Mouse (Mus musculus): ENCODE results near the gene Exosc9.
"Not testable (repeated sequence)": the region's sequence is repeated elsewhere in the genome, so short reads cannot be mapped to it uniquely, and the experiment has no call there.

Gene Exosc9

GRCm38 (mm10) chr3:36557601-36558000 lies 5.2 kb downstream of the Exosc9 start:
- DNase-seq = no peak

- no peak for DNase-seq
Observed at GRCm38 (mm10) chr3:36559606-36560005, 7.2 kb downstream of the Exosc9 start.

GRCm38 (mm10) chr3:36563666-36564065 lies 11.3 kb downstream of the Exosc9 start:
- DNase-seq = no peak

- DNase-seq = no peak
Observed at GRCm38 (mm10) chr3:36569836-36570235, 17.4 kb downstream of the Exosc9 start.

- DNase-seq = no peak
Observed at GRCm38 (mm10) chr3:36571361-36571826, 19.0 kb downstream of the Exosc9 start.

- DNase-seq = peak; percentile 99
Observed at GRCm38 (mm10) chr3:36571827-36572378, 19.5 kb downstream of the Exosc9 start, which contains the start of gene Ccna2. Ccna2 (minus strand) TSS chr3:36572150.

GRCm38 (mm10) chr3:36598811-36599210 lies 46.4 kb downstream of the Exosc9 start:
- DNase-seq = no peak

GRCm38 (mm10) chr3:36599773-36600172 lies 47.4 kb downstream of the Exosc9 start:
- DNase-seq = not testable (repeated sequence)

GRCm38 (mm10) chr3:36605894-36606783 lies 53.7 kb downstream of the Exosc9 start:
- DNase-seq = no peak

GRCm38 (mm10) chr3:36612687-36613086 lies 60.3 kb downstream of the Exosc9 start:
- DNase-seq = no peak

- peak; percentile 97 to 98 for DNase-seq
Observed at GRCm38 (mm10) chr3:36613202-36613907, 60.9 kb downstream of the Exosc9 start, which contains the start of gene Bbs7. Bbs7 (minus strand) TSS chr3:36613477.

- DNase-seq = peak; percentile 11 to 15
Observed at GRCm38 (mm10) chr3:36613908-36614255, 61.5 kb downstream of the Exosc9 start.
